Mouse (Mus musculus): ENCODE data around the gene Alk.

- TF ChIP-seq CTCF (IDR thresholded peaks at IDR 0.05; ENCODE audit: low read depth, low read length) = no peak
- no peak for TF ChIP-seq POLR2A (IDR thresholded peaks at IDR 0.05; ENCODE audit: insufficient read depth, low read length)
- TF ChIP-seq EP300 (IDR thresholded peaks at IDR 0.05; ENCODE audit: insufficient read depth, low read depth, low read length) = no peak
Observed at GRCm38 (mm10) chr17:72332909-72333308, 271.5 kb downstream of the Alk start.
